ENCODE assay signal across 9 mouse cellular contexts in genomic region chr10:99441014-99441413, GRCm38 (mm10).
DNase-seq lines count a peak whose midpoint lies in the region; ATAC-seq and TF ChIP-seq lines count a peak whose summit lies in the region.
"Had no signal": no experiment of that assay in that cellular context is flagged by ENCODE, and none has a peak within 500 bp of the region (broad histone marks: within the 10 kb centered on the region; RNA-seq: fewer than 3 reads in every experiment).

No protein-coding gene starts in this region.

- H3K9ac ChIP-seq in liver, adult 2 months (ENCODE audit: low read depth, low read length): no peak overlapping the region
- no peak overlapping the region for H3K9ac ChIP-seq in liver, embryonic 12.5 days
- no peak overlapping the region for H3K9ac ChIP-seq in kidney, embryonic 16.5 days (replicated peaks; ENCODE audit: low read length)
- no peak overlapping the region for H3K9ac ChIP-seq in lung, embryonic 16.5 days (ENCODE audit: low read length)
- no peak overlapping the region for H3K9ac ChIP-seq in stomach, embryonic 15.5 days

- no peak for TF ChIP-seq CTCF in liver, adult 2 months (IDR thresholded peaks at IDR 0.05; ENCODE audit: low read depth, low read length)

- no peaks in the 10 kb centered on the region for H3K36me3 ChIP-seq in liver, adult 2 months (ENCODE audit: control insufficient read depth, insufficient read depth, low read length)
- no peaks in the 10 kb centered on the region for H3K36me3 ChIP-seq in liver, embryonic 12.5 days
- H3K36me3 ChIP-seq in kidney, embryonic 16.5 days (ENCODE audit: insufficient read depth, low read length): no peaks in the 10 kb centered on the region
- no peaks in the 10 kb centered on the region for H3K36me3 ChIP-seq in lung, embryonic 16.5 days (ENCODE audit: control insufficient read depth, insufficient read depth, low read length)
- H3K36me3 ChIP-seq in stomach, embryonic 15.5 days: no peaks in the 10 kb centered on the region

- no peak overlapping the region for H3K27ac ChIP-seq in liver, adult 2 months (replicated peaks; ENCODE audit: insufficient read depth, low read depth, low read length)
- H3K27ac ChIP-seq in liver, embryonic 12.5 days: no peak overlapping the region
- H3K27ac ChIP-seq in kidney, embryonic 16.5 days (ENCODE audit: low read length): peak overlapping the region; percentile 11; the same call in 1 of the 2 replicates
- H3K27ac ChIP-seq in lung, embryonic 16.5 days (ENCODE audit: low read length): no peak overlapping the region
- no peak overlapping the region for H3K27ac ChIP-seq in stomach, embryonic 15.5 days
- H3K27ac ChIP-seq: left cerebral cortex, adult 2 months had no signal

- no peak overlapping the region for H3K4me3 ChIP-seq in liver, adult 2 months (ENCODE audit: insufficient read depth, low read depth, low read length)
- no peak overlapping the region for H3K4me3 ChIP-seq in liver, embryonic 12.5 days
- H3K4me3 ChIP-seq in kidney, embryonic 16.5 days (ENCODE audit: low read length): no peak overlapping the region
- no peak overlapping the region for H3K4me3 ChIP-seq in lung, embryonic 16.5 days (ENCODE audit: low read length)
- no peak overlapping the region for H3K4me3 ChIP-seq in stomach, embryonic 15.5 days (replicated peaks)
- H3K4me3 ChIP-seq: left cerebral cortex, adult 2 months had no signal

- peaks cover 3% of the 10 kb centered on the region for H3K4me1 ChIP-seq in liver, adult 2 months (ENCODE audit: control insufficient read depth, insufficient read depth, low read length)
- no peaks in the 10 kb centered on the region for H3K4me1 ChIP-seq in liver, embryonic 12.5 days
- H3K4me1 ChIP-seq in kidney, embryonic 16.5 days (ENCODE audit: insufficient read depth, low read length): peaks cover 11% of the 10 kb centered on the region
- peaks cover 10% of the 10 kb centered on the region for H3K4me1 ChIP-seq in lung, embryonic 16.5 days (replicated peaks; ENCODE audit: control insufficient read depth, insufficient read depth, low read length)
- 0 out of 2 replicates have a peak, but pooled peaks cover 3% of the 10 kb centered on the region for H3K4me1 ChIP-seq in stomach, embryonic 15.5 days

- 20% methylated on average over 6 of the region's 6 CpGs for WGBS in liver, adult 2 months
- 34% methylated on average over 6 of the region's 6 CpGs for WGBS in liver, embryonic 12.5 days (ENCODE audit: insufficient replicate concordance)
- WGBS in kidney, embryonic 16.5 days: 30% methylated on average over 6 of the region's 6 CpGs
- WGBS in lung, embryonic 16.5 days: 21% methylated on average over 6 of the region's 6 CpGs
- 42% methylated on average over 6 of the region's 6 CpGs for WGBS in stomach, embryonic 15.5 days

- TF ChIP-seq POLR2A in liver, adult 2 months (IDR thresholded peaks at IDR 0.05; ENCODE audit: extremely low read depth, insufficient read depth, low read length): no peak

- H3K4me2 ChIP-seq in liver, embryonic 12.5 days: no peak overlapping the region
- H3K4me2 ChIP-seq in kidney, embryonic 16.5 days (replicated peaks; ENCODE audit: low read depth, low read length): no peak overlapping the region
- no peak overlapping the region for H3K4me2 ChIP-seq in lung, embryonic 16.5 days (ENCODE audit: low read depth, low read length)
- H3K4me2 ChIP-seq in stomach, embryonic 15.5 days: no peak overlapping the region

- no peaks in the 10 kb centered on the region for H3K27me3 ChIP-seq in liver, adult 2 months (ENCODE audit: control insufficient read depth, insufficient read depth, low read length)
- no peaks in the 10 kb centered on the region for H3K27me3 ChIP-seq in liver, embryonic 12.5 days (replicated peaks)
- no peaks in the 10 kb centered on the region for H3K27me3 ChIP-seq in kidney, embryonic 16.5 days (ENCODE audit: insufficient read depth, low read length)
- H3K27me3 ChIP-seq in lung, embryonic 16.5 days (ENCODE audit: control insufficient read depth, insufficient read depth, low read depth, low read length): no peaks in the 10 kb centered on the region
- no peaks in the 10 kb centered on the region for H3K27me3 ChIP-seq in stomach, embryonic 15.5 days (replicated peaks)

- H3K9me3 ChIP-seq in liver, embryonic 12.5 days (replicated peaks): no peaks in the 10 kb centered on the region
- H3K9me3 ChIP-seq in kidney, embryonic 16.5 days (ENCODE audit: low read length): peaks cover 15% of the 10 kb centered on the region
- H3K9me3 ChIP-seq in lung, embryonic 16.5 days (ENCODE audit: control insufficient read depth, low read length): no peaks in the 10 kb centered on the region; the same call in 1 of the 2 replicates
- no peaks in the 10 kb centered on the region for H3K9me3 ChIP-seq in stomach, embryonic 15.5 days

- H3K79me2 ChIP-seq in liver, adult 2 months (ENCODE audit: control insufficient read depth, insufficient read depth, low read length): no peaks in the 10 kb centered on the region

- DNase-seq in liver, adult 2 months (ENCODE audit: extremely low read depth, low read depth, low spot score): peak; percentile 91
- DNase-seq in adrenal gland, adult (ENCODE audit: inconsistent age in 2 of 2, low spot score in 1 of 2): peak; percentile 76 to 96
- DNase-seq in gastrocnemius, postnatal 25 days: peak; percentile 67
- no peak for DNase-seq in embryo, embryonic 9.5 days (ENCODE audit: extremely low spot score)

- no peak for ATAC-seq in liver, embryonic 12.5 days
- peak; percentile 61 for ATAC-seq in kidney, embryonic 16.5 days (ENCODE audit: low FRiP score, low TSS enrichment)
- peak; percentile 88 for ATAC-seq in lung, embryonic 16.5 days (ENCODE audit: low read depth)
- 0 out of 2 replicates have a peak, but pooled peaks have one; percentile 39 for ATAC-seq in stomach, embryonic 15.5 days (ENCODE audit: insufficient read depth, low FRiP score, low read depth)
